Mouse (Mus musculus) limb, embryonic 15.5 days (tissue): ENCODE measurements around the gene AL731706.2. TPM values are rescaled to one million over a fixed set of nuclear protein-coding genes. Genes with fewer than 3 reads are reported as not detected.
A peak's percentile ranks its signal among the peaks of the same experiment; 100 is the strongest.
"Not testable (repeated sequence)": the region's sequence is repeated elsewhere in the genome, so short reads cannot be mapped to it uniquely, and the experiment has no call there.

Experiments used
- ATAC-seq: fragments of 200-750 bp; cut with Nextera tagmentation; 2 replicates; pipeline ENCODE4 v1.8.0; 2017; ENCODE audit warnings: low read depth, moderate TSS enrichment; ENCODE audit not compliant: insufficient number of reproducible peaks, low FRiP score, low TSS enrichment
- H3K27ac ChIP-seq: fragments of 300-500 bp; sonication (generic); 2 replicates; pipeline ENCODE4 v1.5.1; 2015; ENCODE audit warnings: moderate library complexity, mild to moderate bottlenecking, inconsistent platforms
- H3K27me3 ChIP-seq: fragments of 300-500 bp; sonication (generic); 2 replicates; pipeline ENCODE4 v1.6.1; 2015; ENCODE audit warnings: inconsistent platforms
- H3K36me3 ChIP-seq: fragments of 300-500 bp; sonication (generic); 2 replicates; pipeline ENCODE4 v1.6.1; 2015; ENCODE audit warnings: inconsistent platforms
- H3K4me1 ChIP-seq: fragments of 300-500 bp; sonication (generic); 2 replicates; pipeline ENCODE4 v1.6.1; 2015; ENCODE audit warnings: inconsistent platforms
- H3K4me2 ChIP-seq: fragments of 300-500 bp; sonication (generic); 2 replicates; pipeline ENCODE4 v1.6.1; 2015; ENCODE audit warnings: mild to moderate bottlenecking, inconsistent platforms
- H3K4me3 ChIP-seq: fragments of 300-500 bp; sonication (generic); 2 replicates; pipeline ENCODE4 v1.5.1; 2015; ENCODE audit warnings: mild to moderate bottlenecking, inconsistent platforms
- H3K9ac ChIP-seq: fragments of 300-500 bp; sonication (generic); 2 replicates; pipeline ENCODE4 v1.6.1; 2015; ENCODE audit warnings: inconsistent platforms
- H3K9me3 ChIP-seq: fragments of 300-500 bp; sonication (generic); 2 replicates; pipeline ENCODE4 v1.6.1; 2016; ENCODE audit warnings: inconsistent platforms
- WGBS: fragments of 180-500 bp; shearing (Covaris S2); methylation state at CpG from one replicate; pipeline ENCODE4 v1.1.7; 2015; 5-methylcytosine and 5-hydroxymethylcytosine counted together
- polyA plus RNA-seq: library from polyadenylated mRNA; unstranded; fragments of >200 nt; fragmentation: Nextera tagmentation; extraction: Ambion mirVana; gene quantifications from 2 replicates; pipeline ENCODE4 v1.2.1, GENCODE M21; 2015

AL731706.2 gene
- polyA plus RNA-seq, 1 experiment from 2014 or later = 42.9 TPM

DNA sequence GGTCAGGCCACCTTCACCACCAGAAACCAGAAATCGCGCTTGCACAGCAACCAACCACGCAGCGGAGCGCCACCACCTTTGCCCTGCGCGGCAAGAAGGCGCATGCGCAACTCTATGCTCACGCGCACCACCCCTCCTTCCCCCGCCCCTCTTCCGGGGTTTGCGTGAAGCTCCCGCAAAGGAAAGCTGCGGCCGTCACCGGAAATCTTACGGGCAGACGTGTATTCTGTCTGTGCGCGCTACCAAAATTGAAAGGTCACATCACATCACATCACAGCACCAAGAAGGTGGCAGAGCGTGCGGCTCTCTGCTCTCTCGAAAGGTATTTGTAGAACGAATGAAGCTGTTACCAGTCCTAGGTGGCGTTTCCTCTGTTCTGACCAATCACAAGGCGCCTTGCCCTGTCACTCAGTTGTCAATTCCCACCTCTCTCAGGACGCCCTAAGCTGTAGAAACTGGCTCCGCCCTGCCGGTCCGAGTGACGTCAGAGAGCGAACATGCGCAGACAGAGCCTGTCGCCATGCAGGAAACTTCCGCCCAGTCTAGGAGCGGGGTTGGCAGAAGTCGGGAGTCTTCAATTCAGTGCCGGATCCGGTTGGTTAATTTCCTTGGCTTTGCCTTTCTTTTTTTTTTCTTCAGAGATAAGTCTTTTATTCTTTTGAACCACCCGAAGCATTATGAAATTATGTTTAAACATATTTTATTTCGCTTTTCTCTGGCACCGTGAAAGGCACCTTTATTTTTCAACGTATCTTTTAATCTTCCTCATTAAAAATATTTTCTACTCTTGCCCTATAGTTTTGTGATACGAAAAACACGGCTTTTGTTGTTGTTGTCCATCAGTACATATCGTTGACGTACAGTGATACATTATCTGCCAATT is 5.8 kb upstream of the AL731706.2 start, which contains the start of the genes Slx4ip, AL731706.1 and Mkks:
Gene Slx4ip, plus strand, starts transcription at position 151 of the 883 bp plus-strand sequence.
Gene AL731706.1, minus strand, starts transcription at position 322 of the 883 bp plus-strand sequence.
Gene Mkks, minus strand, starts transcription at position 322 of the 883 bp plus-strand sequence.
- H3K4me2 ChIP-seq = peak within 1 kb of the TSS; percentile 50
- peak within 1 kb of the TSS; percentile 67 for H3K4me3 ChIP-seq
- under 1% methylated on average over 49 of the region's 49 CpGs for WGBS
- ATAC-seq = peak; percentile 99
- H3K27me3 ChIP-seq = no peaks in the 10 kb centered on the region
- H3K27ac ChIP-seq = peak within 1 kb of the TSS; percentile 91
- H3K36me3 ChIP-seq = no peaks in the 10 kb centered on the region
- peaks cover 2% of the 10 kb centered on the region for H3K4me1 ChIP-seq
- peak within 1 kb of the TSS; percentile 63 for H3K9ac ChIP-seq
- no peaks in the 10 kb centered on the region for H3K9me3 ChIP-seq

DNA sequence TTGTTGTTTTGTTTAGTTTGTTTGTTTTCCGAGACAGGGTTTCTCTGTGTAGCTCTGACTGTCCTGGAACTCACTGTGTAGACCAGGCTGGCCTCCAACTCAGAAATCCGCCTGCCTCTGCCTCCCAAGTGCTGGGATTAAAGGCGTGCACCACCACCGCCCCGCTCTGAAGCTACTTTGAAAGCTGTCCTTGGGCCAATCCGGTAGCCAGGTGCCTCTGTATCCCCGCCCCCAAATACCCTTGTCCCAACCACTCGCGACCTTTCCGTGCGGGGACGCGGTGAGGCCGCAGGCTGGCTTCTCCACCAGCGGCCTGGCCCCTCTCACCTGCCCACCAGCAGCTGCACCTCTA is 5.2 kb upstream of the AL731706.2 start:
- not testable (repeated sequence) for H3K9me3 ChIP-seq, H3K27me3 ChIP-seq, H3K4me1 ChIP-seq, H3K36me3 ChIP-seq
- Histone ChIP-seq H3K4me2 (peak overlapping the region; percentile 50), H3K9ac (peak overlapping the region; percentile 63), H3K27ac (peak overlapping the region; percentile 91), H3K4me3 (peak overlapping the region; percentile 67)
- peak; percentile 25 for ATAC-seq
- WGBS = 4% methylated on average over 15 of the region's 15 CpGs

DNA sequence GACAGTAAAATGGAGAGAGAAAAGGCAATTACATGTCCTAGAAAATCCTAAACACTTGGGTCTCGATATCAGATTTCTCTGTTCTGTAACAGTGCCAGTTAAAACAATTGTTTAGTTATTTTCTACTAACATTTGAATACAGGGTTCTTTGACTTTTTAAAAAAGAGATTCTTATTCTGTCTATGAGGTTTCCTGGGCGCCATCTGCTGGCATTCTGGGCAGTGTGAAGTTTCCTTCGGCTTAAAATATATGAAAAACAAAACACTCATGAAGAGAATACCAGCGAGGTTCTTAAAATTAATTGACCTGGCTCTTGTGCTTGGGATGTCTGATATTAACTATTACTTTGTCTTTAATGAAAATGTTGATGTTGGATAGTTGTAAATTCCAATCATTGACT is 1.4 kb upstream of the AL731706.2 start:
- H3K27ac ChIP-seq = no peak overlapping the region
- no peaks in the 10 kb centered on the region for H3K9me3 ChIP-seq
- ATAC-seq = no peak
- H3K4me3 ChIP-seq = no peak overlapping the region
- H3K9ac ChIP-seq = no peak overlapping the region
- no peaks in the 10 kb centered on the region; the same call in 1 of the 2 replicates for H3K4me1 ChIP-seq
- H3K4me2 ChIP-seq = no peak overlapping the region
- peaks cover 18% of the 10 kb centered on the region for H3K36me3 ChIP-seq
- 55% methylated on average over 4 of the region's 4 CpGs for WGBS
- no peaks in the 10 kb centered on the region for H3K27me3 ChIP-seq

DNA sequence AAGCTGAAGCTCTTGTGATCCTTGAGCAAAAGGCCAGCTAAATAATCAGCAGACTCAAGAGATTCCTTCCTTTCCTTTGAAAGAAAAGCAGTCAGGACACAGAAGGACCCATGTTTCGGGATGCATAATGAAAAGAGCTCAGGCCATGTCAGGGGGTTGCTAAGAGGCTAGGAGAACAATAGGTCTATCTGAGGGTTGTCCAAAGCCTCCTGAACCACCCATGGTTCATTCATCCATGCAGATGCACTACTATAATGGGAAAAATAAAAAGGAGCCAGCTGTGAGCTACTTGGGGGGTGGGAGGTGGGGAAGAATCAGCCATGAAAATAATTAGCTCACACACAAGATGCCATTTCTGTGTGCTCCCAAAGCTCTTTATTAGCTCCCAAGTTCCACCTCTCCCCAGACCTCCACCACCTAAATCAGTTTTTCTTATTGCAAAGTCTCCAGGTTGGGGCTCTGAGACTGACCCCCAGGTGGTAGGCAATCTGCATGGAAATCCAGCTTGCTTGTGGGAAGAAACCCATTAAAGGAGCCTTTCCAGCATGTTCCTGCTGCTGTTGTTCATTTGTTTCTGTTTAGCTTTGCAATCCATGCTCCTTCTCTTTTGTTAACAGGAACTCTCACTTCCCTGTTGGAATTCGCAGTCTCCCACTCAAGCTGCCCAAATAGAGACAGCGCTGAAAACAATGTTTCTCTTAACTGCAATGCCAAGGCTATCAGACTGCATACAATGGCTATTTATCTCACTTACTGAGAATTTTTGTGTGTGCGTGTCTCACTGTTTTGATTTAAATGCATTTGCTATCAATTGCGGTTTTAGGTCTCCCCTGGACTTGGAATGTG is 30.7 kb downstream of the AL731706.2 start:
- Histone ChIP-seq H3K9me3 (no peaks in the 10 kb centered on the region), H3K9ac (no peak overlapping the region), H3K4me2 (no peak overlapping the region), H3K27ac (no peak overlapping the region), H3K4me1 (no peaks in the 10 kb centered on the region), H3K36me3 (no peaks in the 10 kb centered on the region), H3K4me3 (no peak overlapping the region), H3K27me3 (no peaks in the 10 kb centered on the region)
- ATAC-seq = no peak
- WGBS = 54% methylated on average over 5 of the region's 5 CpGs

DNA sequence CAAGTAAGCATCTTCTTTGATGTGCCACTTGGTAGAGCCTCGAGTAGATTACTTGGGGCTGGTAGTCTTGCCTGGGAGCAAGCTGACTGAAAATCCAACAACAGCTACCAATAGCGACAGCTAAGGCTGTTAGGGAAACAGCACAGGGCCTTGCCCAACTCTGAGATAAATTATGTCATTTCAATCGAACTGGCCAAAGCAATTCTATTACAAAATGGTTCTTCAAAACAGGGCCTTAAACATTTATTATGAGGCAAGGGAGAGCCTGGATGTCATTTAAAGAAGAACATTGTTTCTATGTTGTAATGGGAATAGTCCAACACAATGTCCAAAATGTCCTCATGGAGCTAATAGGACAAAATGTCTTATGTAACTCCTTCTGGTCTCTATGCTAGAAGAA is 35.1 kb downstream of the AL731706.2 start:
- Histone ChIP-seq H3K9ac (no peak overlapping the region), H3K27me3 (no peaks in the 10 kb centered on the region), H3K4me2 (no peak overlapping the region), H3K9me3 (no peaks in the 10 kb centered on the region), H3K36me3 (no peaks in the 10 kb centered on the region), H3K27ac (no peak overlapping the region), H3K4me3 (no peak overlapping the region), H3K4me1 (no peaks in the 10 kb centered on the region)
- WGBS = 66% methylated on average over 3 of the region's 3 CpGs
- ATAC-seq = no peak

DNA sequence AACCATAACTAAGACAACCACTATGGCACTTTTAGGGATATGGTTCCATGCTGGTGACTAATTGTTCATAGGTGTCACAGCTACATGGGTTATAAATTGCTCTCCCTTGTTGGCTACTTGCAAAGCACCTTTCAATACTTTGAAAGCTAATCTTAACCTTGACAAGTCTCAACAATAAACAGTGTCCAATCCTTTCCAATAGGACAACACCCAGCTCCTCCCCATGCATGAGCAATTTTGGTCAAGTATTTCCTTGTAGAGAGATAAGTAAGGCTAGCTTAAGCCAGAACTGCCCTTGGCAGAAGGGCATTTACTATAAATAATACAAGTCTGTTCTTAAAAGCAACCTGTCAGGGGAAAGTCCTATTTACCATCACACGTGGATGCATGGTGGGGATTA is 47.5 kb downstream of the AL731706.2 start:
- no peak for ATAC-seq
- H3K4me3 ChIP-seq = no peak overlapping the region
- H3K9me3 ChIP-seq = no peaks in the 10 kb centered on the region
- no peaks in the 10 kb centered on the region for H3K36me3 ChIP-seq
- H3K27ac ChIP-seq = no peak overlapping the region
- H3K9ac ChIP-seq = no peak overlapping the region
- no peak overlapping the region for H3K4me2 ChIP-seq
- WGBS = 24% methylated on average over 1 of the region's 1 CpGs
- H3K27me3 ChIP-seq = no peaks in the 10 kb centered on the region
- no peaks in the 10 kb centered on the region for H3K4me1 ChIP-seq

DNA sequence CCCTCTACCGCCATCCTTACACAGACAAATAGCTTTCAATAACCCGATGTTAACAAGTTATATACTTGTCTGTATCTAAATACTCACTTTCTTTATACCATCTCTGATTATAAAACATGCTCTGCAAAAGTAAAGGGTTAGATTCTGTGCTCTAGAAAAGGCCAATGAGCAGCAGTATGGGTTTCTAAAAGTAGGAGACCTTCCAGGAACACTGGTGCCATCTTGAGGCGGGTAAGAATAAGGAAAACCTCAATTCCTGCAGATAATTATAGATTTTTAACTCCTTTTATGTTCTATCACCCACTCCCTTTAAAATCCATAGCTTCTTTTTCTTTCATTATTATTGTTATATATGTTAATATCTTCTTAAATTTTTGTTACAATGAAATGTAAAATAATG is 49.6 kb downstream of the AL731706.2 start:
- Histone ChIP-seq H3K27ac (no peak overlapping the region), H3K4me1 (no peaks in the 10 kb centered on the region), H3K9me3 (no peaks in the 10 kb centered on the region), H3K36me3 (no peaks in the 10 kb centered on the region), H3K4me3 (no peak overlapping the region), H3K4me2 (no peak overlapping the region), H3K27me3 (no peaks in the 10 kb centered on the region), H3K9ac (no peak overlapping the region)
- ATAC-seq = no peak
- 66% methylated on average over 3 of the region's 3 CpGs for WGBS

Other genes with a start within 250 kb of the AL731706.2 start
- 0.41 and 0.65 TPM in 2 replicates for gene Snap25, start 172.2 kb downstream of the AL731706.2 start, polyA plus RNA-seq
- 5.5 and 6.5 TPM in 2 replicates for gene Slx4ip, start 5.5 kb upstream of the AL731706.2 start, polyA plus RNA-seq
- gene AL731706.1, start 5.7 kb upstream of the AL731706.2 start, polyA plus RNA-seq = 27.3 and 33.6 TPM in 2 replicates
- gene Mkks, start 5.7 kb upstream of the AL731706.2 start, polyA plus RNA-seq = 12.5 and 13.9 TPM in 2 replicates
- gene Jag1, start 231.0 kb upstream of the AL731706.2 start, polyA plus RNA-seq = 28.9 and 35.2 TPM in 2 replicates